Mouse (Mus musculus) lung, adult 2 months (tissue): ENCODE data around the gene Hhat.

Source experiments
- CTCF ChIP-seq: fragments of 200-500 bp; IDR thresholded peaks from 2 replicates; pipeline ENCODE4 v1.5.1; 2011; ENCODE audit warnings: mild to moderate bottlenecking, low read length, control low read depth; ENCODE audit not compliant: insufficient read depth
- POLR2A ChIP-seq: fragments of 200-500 bp; IDR thresholded peaks from 2 replicates; pipeline ENCODE4 v1.6.1; 2011; ENCODE audit warnings: low read depth, mild to moderate bottlenecking, control low read depth, low read length, borderline replicate concordance; ENCODE audit errors: extremely low read depth

DNA sequence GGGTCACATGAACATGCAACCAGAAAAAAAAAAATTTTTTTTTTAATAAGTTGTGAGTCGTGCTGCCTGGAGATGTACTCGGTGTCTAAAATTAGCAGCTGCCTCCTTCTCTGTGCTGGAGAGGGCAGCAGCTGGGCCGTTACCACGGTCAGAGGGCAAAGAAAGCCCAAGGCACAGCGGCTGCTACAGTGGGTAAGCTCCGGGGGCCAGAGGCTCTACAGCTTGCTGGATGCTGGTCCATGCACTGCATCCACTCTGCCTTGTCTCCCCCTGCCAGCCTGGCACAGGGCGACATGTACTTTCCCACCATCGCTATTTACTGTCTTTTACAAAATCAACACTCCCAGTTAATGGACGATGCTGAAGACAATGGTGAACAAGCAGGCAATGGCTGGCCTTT lies 226.9 kb downstream of the Hhat start:
- TF ChIP-seq CTCF (no peak), POLR2A (no peak)
